Mouse (Mus musculus) G1E (cell line): ENCODE results near the gene Ankle1.

Source experiments
- CTCF ChIP-seq: IDR thresholded peaks from 2 replicates; pipeline ENCODE4 v1.5.1; 2012; ENCODE audit warnings: low read depth, low read length, inconsistent platforms, mixed read lengths
- GATA1 ChIP-seq: IDR thresholded peaks from 2 replicates; pipeline ENCODE4 v1.6.1; 2012; ENCODE audit warnings: borderline replicate concordance, low read length, inconsistent platforms, mixed read lengths
- TAL1 ChIP-seq: conservative IDR thresholded peaks from 2 replicates; pipeline ENCODE4 v1.6.1; 2012; ENCODE audit warnings: low read depth, low read length, inconsistent platforms, mixed read lengths

DNA sequence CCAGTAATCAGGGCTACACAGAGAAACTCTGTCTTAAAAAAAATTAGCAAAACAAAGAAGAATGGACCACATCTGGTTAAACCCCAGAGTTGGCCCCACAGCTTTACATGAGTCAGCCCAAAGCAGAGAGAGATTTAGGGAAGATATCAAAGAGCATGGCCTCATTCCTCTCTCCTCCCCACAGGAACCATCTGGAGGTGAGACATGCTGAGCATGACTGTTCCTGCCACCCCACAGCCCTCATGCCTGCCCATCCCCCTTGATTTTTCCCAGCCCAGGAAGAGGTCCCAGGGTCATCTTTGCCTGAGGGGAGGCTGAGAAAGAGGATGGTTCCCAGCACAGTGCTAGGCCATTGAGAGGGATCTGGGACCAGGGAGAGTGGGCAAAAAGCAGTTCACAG lies 37.4 kb upstream of the Ankle1 start:
- TF ChIP-seq CTCF (no peak), TAL1 (no peak), GATA1 (no peak)
